Mouse (Mus musculus) embryonic fibroblast, embryonic 13.5 days (primary cell): ENCODE results near the gene Gas1.

Experiments
- CTCF ChIP-seq: IDR thresholded peaks from 2 replicates; pipeline ENCODE4 v1.5.1; 2011; ENCODE audit warnings: mild to moderate bottlenecking, control low read depth, low read length, moderate library complexity, borderline replicate concordance; ENCODE audit not compliant: insufficient read depth
- POLR2A ChIP-seq: IDR thresholded peaks from 2 replicates; pipeline ENCODE4 v1.6.1; 2011; ENCODE audit warnings: low read depth, mild to moderate bottlenecking, control low read depth, low read length, moderate library complexity

GRCm38 (mm10) chr13:60146994-60147856 lies 29.9 kb downstream of the Gas1 start:
- TF ChIP-seq CTCF (no peak), POLR2A (no peak)
